ENCODE assay signal across 14 mouse cellular contexts in the genomic region with DNA sequence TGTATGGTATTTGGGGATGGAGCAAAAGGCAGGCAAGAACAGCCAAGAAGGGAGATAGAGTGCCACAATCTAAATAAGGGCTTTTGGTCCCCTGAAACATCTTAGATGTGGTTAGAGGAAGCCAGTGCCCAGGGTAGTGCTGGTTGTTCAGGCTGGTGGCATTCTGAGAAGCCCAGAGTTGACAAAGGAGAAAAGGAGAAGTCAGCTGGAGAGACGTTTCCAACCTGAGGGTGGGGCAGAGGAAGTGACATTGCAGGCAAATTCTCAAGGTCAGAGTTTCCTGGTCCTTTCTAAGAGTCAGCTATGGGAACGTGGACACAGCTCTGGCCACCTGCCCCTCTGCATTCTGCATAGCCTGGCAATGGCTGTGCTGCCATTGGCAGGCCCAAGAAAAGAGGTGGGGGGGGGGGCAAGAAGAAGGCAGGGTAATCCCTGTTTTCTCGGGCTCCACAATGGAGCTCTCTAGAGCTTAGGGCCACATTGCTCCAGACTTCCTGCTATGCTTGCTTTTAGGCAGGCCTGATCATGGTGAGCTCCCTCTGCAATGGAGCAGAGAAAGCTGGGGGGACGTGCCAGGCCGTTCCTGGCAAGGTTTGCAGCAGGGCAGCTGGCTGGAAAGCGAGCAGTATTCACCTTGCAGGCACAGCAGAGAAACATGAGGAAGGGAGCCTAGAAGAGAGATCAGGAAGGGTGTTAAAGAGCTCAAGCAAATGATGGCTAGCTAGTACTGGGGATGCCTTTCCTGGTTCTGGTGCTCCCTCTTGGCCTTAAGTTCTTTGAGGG. TPM values are rescaled to one million over a fixed set of nuclear protein-coding genes. Genes with fewer than 3 reads are reported as not detected.
"Had no signal": no experiment of that assay in that cellular context is flagged by ENCODE, and none has a peak within 500 bp of the region (broad histone marks: within the 10 kb centered on the region; RNA-seq: fewer than 3 reads in every experiment).

No protein-coding gene starts in this region.

- H3K36me3 ChIP-seq: limb, embryonic 13.5 days; midbrain, embryonic 13.5 days; neural tube, embryonic 15.5 days had no signal

- H3K9ac ChIP-seq: limb, embryonic 13.5 days; liver, embryonic 14.5 days; midbrain, embryonic 13.5 days; neural tube, embryonic 15.5 days had no signal

- H3K4me1 ChIP-seq: limb, embryonic 13.5 days; megakaryocyte, embryonic 14.5 days; midbrain, embryonic 13.5 days had no signal

- H3K27ac ChIP-seq: layer of hippocampus, adult 2 months; limb, embryonic 13.5 days; liver, embryonic 14.5 days; midbrain, embryonic 13.5 days; neural tube, embryonic 15.5 days had no signal

- DNase-seq: kidney, adult 18-20 months; lung, adult 18-20 months; thymus, adult 18-20 months; thymus, postnatal 14 days had no signal

- ATAC-seq: midbrain, embryonic 13.5 days had no signal

- H3K9me3 ChIP-seq: limb, embryonic 13.5 days; megakaryocyte, embryonic 14.5 days; midbrain, embryonic 13.5 days; neural tube, embryonic 15.5 days had no signal

- H3K4me3 ChIP-seq: layer of hippocampus, adult 2 months; limb, embryonic 13.5 days; megakaryocyte, embryonic 14.5 days; midbrain, embryonic 13.5 days; myocyte; neural tube, embryonic 15.5 days had no signal

RNA-seq across cellular contexts. Expression of gene Pax2, which starts 14.6 kb away (rescaled TPM):
- total RNA-seq: liver, adult 2 months had no signal
- polyA plus RNA-seq: limb, embryonic 13.5 days; liver, adult 2 months; liver, embryonic 14.5 days; lung, embryonic 16.5 days; myocyte; stomach, embryonic 14.5 days had no signal
